Mouse (Mus musculus) liver, adult 2 months (tissue): ENCODE measurements at regions not wholly inside any gene's neighbourhood (a gene's known extent, or its start where the extent isn't known, plus 50 kb on each side); places are given as distances from the start of the nearest gene placed in this dataset.

Experiments used
- DNase-seq: peaks from one replicate; pipeline ENCODE4 v3.0.0-alpha.2; 2011; ENCODE audit warnings: low read depth, low spot score; ENCODE audit errors: extremely low read depth
- H3K27ac ChIP-seq: fragments of 200-500 bp; replicated peaks from 2 replicates; pipeline ENCODE4 v1.5.1; 2012; ENCODE audit warnings: low read depth, mild to moderate bottlenecking, control low read depth, inconsistent platforms, low read length; ENCODE audit not compliant: insufficient read depth
- H3K27me3 ChIP-seq: fragments of 200-500 bp; 2 replicates; pipeline ENCODE4 v1.6.1; 2012; ENCODE audit warnings: mild to moderate bottlenecking, moderate library complexity, low read length, inconsistent platforms; ENCODE audit not compliant: control insufficient read depth, insufficient read depth
- H3K36me3 ChIP-seq: fragments of 200-500 bp; 2 replicates; pipeline ENCODE4 v1.6.1; 2012; ENCODE audit warnings: low read length, inconsistent platforms; ENCODE audit not compliant: control insufficient read depth, insufficient read depth
- H3K4me1 ChIP-seq: fragments of 200-500 bp; 2 replicates; pipeline ENCODE4 v1.6.1; 2011; ENCODE audit warnings: low read length; ENCODE audit not compliant: control insufficient read depth, insufficient read depth
- H3K4me3 ChIP-seq: fragments of 200-500 bp; 2 replicates; pipeline ENCODE4 v1.5.1; 2011; ENCODE audit warnings: low read depth, mild to moderate bottlenecking, control low read depth, low read length, moderate library complexity; ENCODE audit not compliant: insufficient read depth
- H3K79me2 ChIP-seq: fragments of 200-500 bp; 2 replicates; pipeline ENCODE4 v1.6.1; 2012; ENCODE audit warnings: inconsistent platforms, mild to moderate bottlenecking, low read length, moderate library complexity; ENCODE audit not compliant: control insufficient read depth, insufficient read depth
- H3K9ac ChIP-seq: fragments of 200-500 bp; 2 replicates; pipeline ENCODE4 v1.6.1; 2012; ENCODE audit warnings: low read depth, mild to moderate bottlenecking, control low read depth, inconsistent platforms, low read length
- CTCF ChIP-seq: fragments of 200-500 bp; IDR thresholded peaks from 2 replicates; pipeline ENCODE4 v1.5.1; 2011; ENCODE audit warnings: low read depth, low read length, control low read depth
- POLR2A ChIP-seq: fragments of 200-500 bp; IDR thresholded peaks from 2 replicates; pipeline ENCODE4 v1.6.1; 2011; ENCODE audit warnings: low read length, control low read depth; ENCODE audit not compliant: insufficient read depth; ENCODE audit errors: extremely low read depth
- WGBS: fragments of 180-500 bp; shearing (Covaris S2); methylation state at CpG from one replicate; pipeline ENCODE4 v1.1.7; 2018; 5-methylcytosine and 5-hydroxymethylcytosine counted together

DNA sequence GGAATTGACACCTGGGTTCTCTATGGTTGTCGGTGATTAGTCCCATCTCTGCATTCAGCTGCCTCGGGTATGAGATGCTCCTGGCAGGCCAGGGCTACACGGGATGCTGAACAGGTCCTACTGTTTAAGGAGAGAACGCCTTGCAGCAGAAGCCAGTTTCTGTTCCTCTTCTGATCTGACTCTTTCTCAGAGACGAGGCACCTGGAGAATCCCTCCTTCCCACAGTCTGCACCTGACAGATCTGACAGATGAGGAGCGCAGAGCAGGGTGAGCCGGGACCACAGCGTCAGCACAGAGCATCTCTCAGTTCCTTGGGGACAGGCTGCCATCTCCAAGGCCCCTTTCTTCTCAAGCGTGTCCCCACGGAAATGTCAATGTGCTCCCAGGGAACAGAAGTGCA is 68.7 kb upstream of the Podxl start:
- no peaks in the 10 kb centered on the region for H3K36me3 ChIP-seq
- no peaks in the 10 kb centered on the region for H3K4me1 ChIP-seq
- no peak overlapping the region for H3K4me3 ChIP-seq
- 67% methylated on average over 10 of the region's 10 CpGs for WGBS
- DNase-seq: no peak
- H3K79me2 ChIP-seq: no peaks in the 10 kb centered on the region
- no peak overlapping the region for H3K9ac ChIP-seq
- H3K27ac ChIP-seq: no peak overlapping the region
- no peaks in the 10 kb centered on the region for H3K27me3 ChIP-seq
- no peak for TF ChIP-seq POLR2A
- TF ChIP-seq CTCF: no peak

DNA sequence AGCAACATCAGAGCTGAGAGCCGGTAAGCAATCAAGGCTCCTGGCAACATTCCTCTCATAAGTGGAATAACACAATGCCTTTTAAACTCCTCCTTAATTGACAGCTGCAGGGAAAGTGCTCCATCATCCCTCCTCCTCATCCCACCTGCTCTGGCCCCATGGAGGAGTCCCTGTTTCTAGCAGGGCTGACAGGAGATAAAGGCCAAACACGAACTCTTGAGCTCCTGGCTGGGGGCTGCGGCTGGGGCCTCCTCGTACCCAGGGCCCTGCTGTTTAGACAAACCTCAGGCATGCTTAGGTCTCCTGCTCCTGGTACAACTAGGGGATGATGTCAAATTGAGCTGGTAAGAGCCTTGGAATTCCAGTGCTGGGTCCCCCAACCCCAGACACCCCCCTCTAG is 66.2 kb upstream of the Podxl start:
- H3K79me2 ChIP-seq: no peaks in the 10 kb centered on the region
- no peaks in the 10 kb centered on the region for H3K36me3 ChIP-seq
- H3K4me1 ChIP-seq: no peaks in the 10 kb centered on the region
- no peak overlapping the region for H3K4me3 ChIP-seq
- no peak for DNase-seq
- no peak for TF ChIP-seq POLR2A
- no peak for TF ChIP-seq CTCF
- H3K27ac ChIP-seq: no peak overlapping the region
- 69% methylated on average over 4 of the region's 4 CpGs for WGBS
- no peak overlapping the region for H3K9ac ChIP-seq
- H3K27me3 ChIP-seq: no peaks in the 10 kb centered on the region

DNA sequence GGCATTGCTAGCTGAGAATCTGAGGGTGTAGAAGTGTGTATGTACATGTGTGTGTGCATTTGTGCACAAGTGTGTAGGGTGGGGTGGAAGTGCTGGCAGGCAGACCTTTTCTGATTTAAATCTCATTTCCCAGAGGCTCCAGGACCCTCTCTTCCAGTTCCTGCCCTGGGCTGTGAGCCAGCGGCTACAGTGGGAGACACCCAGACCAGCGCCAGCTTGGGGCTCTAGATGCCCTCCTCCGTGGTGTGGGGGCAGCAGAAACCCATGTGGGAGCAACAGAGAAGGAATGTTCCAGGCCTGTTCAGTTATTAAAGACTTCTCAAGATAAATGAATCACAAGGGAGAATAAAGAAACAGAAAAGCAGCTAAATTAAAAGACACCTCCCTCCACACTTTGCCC is 64.1 kb upstream of the Podxl start:
- no peak for DNase-seq
- Histone ChIP-seq H3K9ac (no peak overlapping the region), H3K4me1 (no peaks in the 10 kb centered on the region), H3K27me3 (no peaks in the 10 kb centered on the region), H3K36me3 (no peaks in the 10 kb centered on the region), H3K27ac (no peak overlapping the region), H3K79me2 (no peaks in the 10 kb centered on the region), H3K4me3 (no peak overlapping the region)
- TF ChIP-seq CTCF (no peak), POLR2A (no peak)
- WGBS: 81% methylated on average over 3 of the region's 3 CpGs

DNA sequence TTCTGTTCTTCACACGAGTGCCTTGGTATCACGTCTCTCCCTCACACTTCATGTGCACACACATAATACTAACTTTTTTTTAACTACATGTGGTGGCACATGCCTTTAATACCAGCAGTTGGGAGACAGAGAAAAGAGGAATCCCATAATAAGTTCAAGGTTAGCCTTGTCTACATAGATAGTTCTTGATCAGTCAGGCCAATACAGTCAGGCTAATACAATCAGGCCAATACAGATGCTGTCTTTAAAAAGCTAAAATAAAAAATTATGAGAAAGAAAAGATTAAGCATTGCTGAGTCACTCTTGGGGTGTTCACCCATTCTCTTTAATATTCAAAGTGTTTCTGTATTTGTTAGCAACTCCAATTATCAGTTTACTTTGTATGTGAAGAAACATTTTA is 61.3 kb upstream of the Podxl start:
- Histone ChIP-seq H3K4me1 (no peaks in the 10 kb centered on the region), H3K4me3 (no peak overlapping the region), H3K9ac (no peak overlapping the region), H3K27ac (no peak overlapping the region), H3K27me3 (no peaks in the 10 kb centered on the region), H3K36me3 (no peaks in the 10 kb centered on the region), H3K79me2 (no peaks in the 10 kb centered on the region)
- DNase-seq: no peak
- TF ChIP-seq CTCF (no peak), POLR2A (no peak)
- WGBS: 89% methylated on average over 2 of the region's 2 CpGs

DNA sequence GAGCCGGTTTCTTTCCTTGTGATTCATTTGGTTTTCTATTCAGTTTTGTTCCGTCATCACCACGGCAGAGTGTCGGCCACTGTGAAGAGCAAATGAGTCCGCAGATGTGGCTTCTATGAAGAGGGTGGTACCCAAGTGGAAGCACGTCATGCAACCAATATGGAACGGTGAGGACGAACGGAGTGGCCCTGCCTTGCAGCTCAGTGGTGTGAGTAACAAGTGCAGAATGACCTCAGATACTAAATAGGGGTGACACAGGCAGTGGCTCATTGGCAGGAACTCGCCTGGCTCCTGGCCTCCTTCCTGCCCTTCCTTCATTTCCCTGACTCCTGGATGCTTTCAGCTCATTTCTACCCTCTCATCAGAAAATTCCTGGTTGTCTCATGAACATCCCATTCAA is 60.6 kb upstream of the Podxl start:
- 77% methylated on average over 10 of the region's 10 CpGs for WGBS
- Histone ChIP-seq H3K9ac (no peak overlapping the region), H3K4me1 (no peaks in the 10 kb centered on the region), H3K27me3 (no peaks in the 10 kb centered on the region), H3K27ac (no peak overlapping the region), H3K36me3 (no peaks in the 10 kb centered on the region), H3K79me2 (no peaks in the 10 kb centered on the region), H3K4me3 (no peak overlapping the region)
- TF ChIP-seq POLR2A (no peak), CTCF (no peak)
- DNase-seq: no peak

DNA sequence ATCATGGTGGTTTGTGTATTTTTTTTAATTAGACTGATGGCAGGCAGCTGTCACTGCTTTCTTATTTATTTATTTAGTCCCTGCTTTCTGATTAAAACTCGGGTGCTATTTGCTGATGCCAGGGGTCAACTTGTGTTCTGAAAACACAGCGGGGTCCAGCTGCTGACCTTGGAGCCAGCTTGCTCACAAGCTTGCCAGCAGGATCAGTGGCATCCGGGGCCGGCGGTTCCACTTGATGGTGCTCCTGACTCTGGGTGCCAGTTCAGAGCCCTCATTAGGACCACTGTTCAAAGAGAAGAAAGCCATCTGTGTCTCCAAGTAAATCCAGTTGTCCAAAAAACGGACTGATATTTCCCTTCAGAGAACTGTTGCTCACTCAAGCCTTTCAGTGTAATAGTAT is 57.2 kb upstream of the Podxl start:
- TF ChIP-seq POLR2A: no peak
- H3K9ac ChIP-seq: no peak overlapping the region

More for the DNA sequence above, 57.2 kb upstream of the Podxl start:
- no peaks in the 10 kb centered on the region for H3K27me3 ChIP-seq
- DNase-seq: no peak
- no peak overlapping the region for H3K4me3 ChIP-seq
- no peak overlapping the region for H3K27ac ChIP-seq
- 51% methylated on average over 6 of the region's 6 CpGs for WGBS
- no peaks in the 10 kb centered on the region for H3K79me2 ChIP-seq
- H3K4me1 ChIP-seq: 0 out of 2 replicates have a peak, but pooled peaks cover 1% of the 10 kb centered on the region
- no peaks in the 10 kb centered on the region for H3K36me3 ChIP-seq
